Mouse (Mus musculus): ENCODE measurements around the gene Gm20532.

The Gm20532 gene

GRCm38 (mm10) chr2:26617928-26618327 is 31.5 kb downstream of the Gm20532 start:
- in situ Hi-C loops (cut with MseI, MboI) = no loop called here

- in situ Hi-C loops (cut with MseI, MboI) = no loop called here
Measured at GRCm38 (mm10) chr2:26621246-26621645, 34.8 kb downstream of the Gm20532 start.

- in situ Hi-C loops (cut with MseI, MboI) = no loop called here
Measured at GRCm38 (mm10) chr2:26622984-26623383, 36.5 kb downstream of the Gm20532 start.

- in situ Hi-C loops (cut with MseI, MboI) = no loop called here
Measured at GRCm38 (mm10) chr2:26625419-26625818, 39.0 kb downstream of the Gm20532 start.

- in situ Hi-C loops (cut with MseI, MboI) = no loop called here
Measured at GRCm38 (mm10) chr2:26626081-26626480, 39.6 kb downstream of the Gm20532 start.

- in situ Hi-C loops (cut with MseI, MboI) = no loop called here
Measured at GRCm38 (mm10) chr2:26627921-26628739, 41.7 kb downstream of the Gm20532 start, which contains the start of gene Fam69b. TSS of gene Fam69b (plus strand) at chr2:26628457.

GRCm38 (mm10) chr2:26628792-26629437 is 42.5 kb downstream of the Gm20532 start:
- in situ Hi-C loops (cut with MseI, MboI) = no loop called here

- in situ Hi-C loops (cut with MseI, MboI) = no loop called here
Measured at GRCm38 (mm10) chr2:26632541-26633395, 46.3 kb downstream of the Gm20532 start.

- in situ Hi-C loops (cut with MseI, MboI) = no loop called here
Measured at GRCm38 (mm10) chr2:26633953-26634530, 47.6 kb downstream of the Gm20532 start.

- in situ Hi-C loops (cut with MseI, MboI) = no loop called here
Measured at GRCm38 (mm10) chr2:26634629-26635488, 48.4 kb downstream of the Gm20532 start.

GRCm38 (mm10) chr2:26635489-26636324 is 49.3 kb downstream of the Gm20532 start:
- in situ Hi-C loops (cut with MseI, MboI) = no loop called here

GRCm38 (mm10) chr2:26636325-26636635 is 49.8 kb downstream of the Gm20532 start:
- in situ Hi-C loops (cut with MseI, MboI) = no loop called here

- in situ Hi-C loops (cut with MseI, MboI) = no loop called here
Measured at GRCm38 (mm10) chr2:26637316-26637932, 51.0 kb downstream of the Gm20532 start.

GRCm38 (mm10) chr2:26638039-26638438 is 51.6 kb downstream of the Gm20532 start:
- in situ Hi-C loops (cut with MseI, MboI) = no loop called here

GRCm38 (mm10) chr2:26638572-26638971 is 52.1 kb downstream of the Gm20532 start:
- in situ Hi-C loops (cut with MseI, MboI) = no loop called here

GRCm38 (mm10) chr2:26639083-26639482 is 52.6 kb downstream of the Gm20532 start:
- in situ Hi-C loops (cut with MseI, MboI) = no loop called here

GRCm38 (mm10) chr2:26639838-26640830 is 53.7 kb downstream of the Gm20532 start:
- in situ Hi-C loops (cut with MseI, MboI) = loop anchor here in 1 of 2 experiments (10.0 kb wide), 1 partner anchor 265 kb away; the partner anchor contains the start of gene Surf6

Data from mouse trophoblast stem cell (cell line).